Mouse (Mus musculus) cerebellum, adult 2 months (tissue): ENCODE measurements at regions not wholly inside any gene's neighbourhood (a gene's known extent, or its start where the extent isn't known, plus 50 kb on each side); places are given as distances from the start of the nearest gene placed in this dataset.

ENCODE experiments used
- CTCF ChIP-seq: fragments of 200-500 bp; IDR thresholded peaks from 2 replicates; pipeline ENCODE4 v1.5.1; 2011; ENCODE audit warnings: low read depth, mild to moderate bottlenecking, control low read depth, low read length, moderate library complexity, borderline replicate concordance; ENCODE audit not compliant: insufficient read depth
- POLR2A ChIP-seq: fragments of 200-500 bp; IDR thresholded peaks from 2 replicates; pipeline ENCODE4 v1.6.1; 2011; ENCODE audit warnings: low read length, control low read depth, borderline replicate concordance; ENCODE audit not compliant: insufficient read depth

- TF ChIP-seq CTCF, result no peak
- no peak for TF ChIP-seq POLR2A
These were observed 67.7 kb downstream of the Chst1 start for GRCm38 (mm10) chr2:92667192-92667591.
